Mouse (Mus musculus) forelimb bud, embryonic 11.5 days (tissue): ENCODE results near the gene Tmem186.

ENCODE experiments used
- DNase-seq: peaks from one replicate; pipeline ENCODE4 v3.0.0-alpha.2; 2012; ENCODE audit warnings: low read depth, low spot score

The Tmem186 gene

GRCm38 (mm10) chr16:8613039-8613438 is 24.5 kb downstream of the Tmem186 start:
- DNase-seq, result no peak

- no peak for DNase-seq
Observed at GRCm38 (mm10) chr16:8612214-8613005, 25.1 kb downstream of the Tmem186 start.

GRCm38 (mm10) chr16:8610397-8610796 is 27.1 kb downstream of the Tmem186 start:
- DNase-seq, result no peak

GRCm38 (mm10) chr16:8603789-8604188 is 33.7 kb downstream of the Tmem186 start:
- no peak for DNase-seq

GRCm38 (mm10) chr16:8597516-8597915 is 40.0 kb downstream of the Tmem186 start:
- no peak for DNase-seq

- no peak for DNase-seq
Observed at GRCm38 (mm10) chr16:8596336-8596735, 41.2 kb downstream of the Tmem186 start.

GRCm38 (mm10) chr16:8595411-8595810 is 42.1 kb downstream of the Tmem186 start:
- no peak for DNase-seq

- no peak for DNase-seq
Observed at GRCm38 (mm10) chr16:8585056-8585455, 52.5 kb downstream of the Tmem186 start.

GRCm38 (mm10) chr16:8584248-8584647 is 53.3 kb downstream of the Tmem186 start:
- no peak for DNase-seq
